Mouse (Mus musculus) limb, embryonic 10.5 days (tissue): ENCODE measurements around the gene Rere. TPM values are rescaled to one million over a fixed set of nuclear protein-coding genes. Genes with fewer than 3 reads are reported as not detected.

ENCODE experiments used
- DNase-seq: peaks from one replicate; pipeline ENCODE4 v3.0.0-alpha.2; 2017; ENCODE audit warnings: low spot score
- H3K27ac ChIP-seq: fragments of 300-500 bp; sonication (generic); 2 replicates; pipeline ENCODE4 v1.5.1; 2016; ENCODE audit warnings: mild to moderate bottlenecking
- H3K27me3 ChIP-seq: fragments of 300-500 bp; sonication (generic); 2 replicates; pipeline ENCODE4 v1.6.1; 2016; ENCODE audit warnings: low read depth, mild to moderate bottlenecking; ENCODE audit not compliant: poor library complexity, severe bottlenecking
- H3K36me3 ChIP-seq: fragments of 300-500 bp; sonication (generic); 2 replicates; pipeline ENCODE4 v1.6.1; 2016; ENCODE audit warnings: mild to moderate bottlenecking, moderate library complexity
- H3K4me1 ChIP-seq: fragments of 300-500 bp; sonication (generic); 2 replicates; pipeline ENCODE4 v1.6.1; 2016
- H3K4me3 ChIP-seq: fragments of 300-500 bp; sonication (generic); 2 replicates; pipeline ENCODE4 v1.5.1; 2016; ENCODE audit warnings: mild to moderate bottlenecking, moderate library complexity
- H3K9me3 ChIP-seq: fragments of 300-500 bp; sonication (generic); replicated peaks from 2 replicates; pipeline ENCODE4 v1.6.1; 2016; ENCODE audit warnings: mild to moderate bottlenecking
- WGBS: fragments of 180-500 bp; shearing (Covaris S2); methylation state at CpG from one replicate; pipeline ENCODE4 v1.1.7; 2016; 5-methylcytosine and 5-hydroxymethylcytosine counted together
- polyA plus RNA-seq: library from polyadenylated mRNA; unstranded; fragments of >200 nt; fragmentation: Nextera tagmentation; extraction: Ambion mirVana; gene quantifications from 2 replicates; pipeline ENCODE4 v1.2.1, GENCODE M21; 2016

The Rere gene
- polyA plus RNA-seq, 1 experiment from 2014 or later = 40.3 TPM

GRCm38 (mm10) chr4:150414759-150415158 is 133.3 kb downstream of the Rere start:
- no peak overlapping the region for H3K4me3 ChIP-seq
- peaks cover 50% of the 10 kb centered on the region for H3K36me3 ChIP-seq
- H3K27me3 ChIP-seq = no peaks in the 10 kb centered on the region
- H3K4me1 ChIP-seq = no peaks in the 10 kb centered on the region
- 89% methylated on average over 1 of the region's 1 CpGs for WGBS
- no peak for DNase-seq
- H3K27ac ChIP-seq = no peak overlapping the region
- H3K9me3 ChIP-seq = no peaks in the 10 kb centered on the region

DNA sequence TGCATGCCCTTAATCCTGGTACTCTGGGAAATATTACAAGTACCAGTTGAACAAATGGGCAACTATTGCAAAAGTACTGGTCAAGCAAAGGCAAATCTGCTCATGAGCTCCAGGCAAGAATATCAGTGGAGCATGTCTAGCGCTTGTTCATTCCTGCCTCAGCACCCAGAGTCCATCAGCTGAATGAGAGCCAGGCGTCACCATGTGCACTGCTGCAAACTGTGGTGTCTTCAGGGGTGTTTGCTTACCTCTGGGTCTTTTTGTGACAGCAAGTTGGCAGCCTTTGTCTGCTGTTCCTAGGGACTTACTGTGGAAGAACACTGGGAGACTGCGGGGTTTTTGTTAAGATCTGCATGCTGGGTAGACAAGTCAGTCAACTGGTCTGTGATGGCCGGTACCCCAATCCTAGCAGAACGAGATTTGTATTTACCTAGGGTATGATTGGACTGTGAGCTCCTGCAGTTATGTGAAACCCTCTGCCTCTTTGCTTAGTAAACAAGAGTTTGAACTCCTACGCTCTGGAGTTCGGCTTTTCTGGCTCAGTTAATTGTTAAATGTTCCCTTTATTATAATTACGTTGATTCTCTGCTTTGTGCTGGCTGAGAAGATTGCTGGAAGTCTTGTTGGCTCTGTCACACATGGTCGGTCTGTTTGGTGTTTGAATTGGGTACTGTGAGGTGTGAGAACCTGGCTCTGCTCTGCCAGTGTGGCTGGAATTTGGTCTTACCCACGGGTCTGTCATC is 134.0 kb downstream of the Rere start:
- no peak overlapping the region for H3K27ac ChIP-seq
- H3K36me3 ChIP-seq = peaks cover 49% of the 10 kb centered on the region
- no peaks in the 10 kb centered on the region for H3K27me3 ChIP-seq
- no peaks in the 10 kb centered on the region for H3K9me3 ChIP-seq
- WGBS = 93% methylated on average over 10 of the region's 10 CpGs
- no peaks in the 10 kb centered on the region for H3K4me1 ChIP-seq
- no peak overlapping the region for H3K4me3 ChIP-seq
- no peak for DNase-seq

GRCm38 (mm10) chr4:150420576-150421263 is 139.3 kb downstream of the Rere start:
- Histone ChIP-seq H3K9me3 (no peaks in the 10 kb centered on the region), H3K4me3 (no peak overlapping the region), H3K4me1 (0 out of 2 replicates have a peak, but pooled peaks cover 2% of the 10 kb centered on the region), H3K36me3 (peaks cover 51% of the 10 kb centered on the region), H3K27me3 (no peaks in the 10 kb centered on the region), H3K27ac (no peak overlapping the region)
- no peak for DNase-seq
- WGBS = 90% methylated on average over 10 of the region's 10 CpGs

- no peak for DNase-seq
- 0 out of 2 replicates have a peak, but pooled peaks cover 2% of the 10 kb centered on the region for H3K4me1 ChIP-seq
- H3K27me3 ChIP-seq = no peaks in the 10 kb centered on the region
- no peak overlapping the region for H3K27ac ChIP-seq
- no peak overlapping the region for H3K4me3 ChIP-seq
- H3K9me3 ChIP-seq = no peaks in the 10 kb centered on the region
- WGBS = 83% methylated on average over 8 of the region's 8 CpGs
- H3K36me3 ChIP-seq = peaks cover 63% of the 10 kb centered on the region
Observed at GRCm38 (mm10) chr4:150426098-150426879, 144.8 kb downstream of the Rere start.

GRCm38 (mm10) chr4:150426880-150427476 is 145.5 kb downstream of the Rere start:
- 0 out of 2 replicates have a peak, but pooled peaks cover 2% of the 10 kb centered on the region for H3K4me1 ChIP-seq
- no peak for DNase-seq
- no peaks in the 10 kb centered on the region for H3K27me3 ChIP-seq
- 82% methylated on average over 5 of the region's 5 CpGs for WGBS
- peaks cover 62% of the 10 kb centered on the region for H3K36me3 ChIP-seq
- no peak overlapping the region for H3K4me3 ChIP-seq
- no peak overlapping the region for H3K27ac ChIP-seq
- no peaks in the 10 kb centered on the region for H3K9me3 ChIP-seq

- H3K36me3 ChIP-seq = peaks cover 66% of the 10 kb centered on the region
- WGBS = 84% methylated on average over 4 of the region's 4 CpGs
- no peaks in the 10 kb centered on the region for H3K9me3 ChIP-seq
- no peaks in the 10 kb centered on the region for H3K27me3 ChIP-seq
- no peak overlapping the region for H3K4me3 ChIP-seq
- H3K4me1 ChIP-seq = 0 out of 2 replicates have a peak, but pooled peaks cover 2% of the 10 kb centered on the region
- no peak overlapping the region for H3K27ac ChIP-seq
- no peak for DNase-seq
Observed at GRCm38 (mm10) chr4:150428762-150429161, 147.3 kb downstream of the Rere start.

DNA sequence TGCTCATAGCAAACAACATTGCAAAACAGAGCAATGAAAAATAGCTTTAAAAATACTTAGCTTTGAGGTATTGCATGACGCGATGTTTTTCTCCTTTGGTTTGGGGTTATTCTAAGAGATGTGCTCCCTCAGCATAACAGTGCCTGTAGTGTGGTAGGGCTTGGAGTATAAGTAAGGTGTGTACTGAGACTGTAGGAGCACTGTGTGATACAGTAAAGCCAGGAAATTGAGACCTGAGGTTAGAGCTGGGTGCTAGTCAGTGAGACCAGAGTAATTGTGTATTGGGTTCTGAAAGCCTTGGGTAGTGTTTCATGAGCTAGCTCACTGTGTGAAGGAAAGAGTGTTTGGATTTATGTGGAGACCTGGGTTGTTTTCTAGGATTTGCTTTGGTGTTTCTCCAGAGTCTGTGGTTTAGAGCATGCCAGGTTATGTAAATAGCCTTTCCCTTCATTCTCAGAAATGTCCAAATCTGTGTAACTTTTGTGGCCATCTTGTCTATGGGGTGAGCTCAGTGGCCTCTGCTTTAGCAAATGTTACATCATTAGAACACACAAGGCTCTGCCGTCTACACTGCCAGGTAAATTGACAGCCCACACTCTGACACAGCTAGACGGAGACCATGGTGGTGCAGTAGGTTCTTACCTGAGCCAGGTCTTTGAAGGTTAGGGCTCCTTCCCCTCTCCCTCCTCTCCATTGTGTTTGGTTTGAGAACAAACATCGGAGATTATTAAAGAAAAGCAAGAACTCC is 152.6 kb downstream of the Rere start:
- no peaks in the 10 kb centered on the region for H3K9me3 ChIP-seq
- no peaks in the 10 kb centered on the region for H3K4me1 ChIP-seq
- no peak overlapping the region for H3K4me3 ChIP-seq
- H3K27ac ChIP-seq = no peak overlapping the region
- 94% methylated on average over 5 of the region's 5 CpGs for WGBS
- H3K27me3 ChIP-seq = no peaks in the 10 kb centered on the region
- no peak for DNase-seq
- peaks cover 57% of the 10 kb centered on the region for H3K36me3 ChIP-seq

- Histone ChIP-seq H3K9me3 (no peaks in the 10 kb centered on the region), H3K36me3 (peaks cover 64% of the 10 kb centered on the region), H3K27ac (no peak overlapping the region), H3K4me3 (no peak overlapping the region), H3K27me3 (no peaks in the 10 kb centered on the region), H3K4me1 (peaks cover 4% of the 10 kb centered on the region; the same call in 1 of the 2 replicates)
- DNase-seq = no peak
- WGBS = 96% methylated on average over 5 of the region's 5 CpGs
Observed at GRCm38 (mm10) chr4:150435590-150435989, 154.1 kb downstream of the Rere start.

DNA sequence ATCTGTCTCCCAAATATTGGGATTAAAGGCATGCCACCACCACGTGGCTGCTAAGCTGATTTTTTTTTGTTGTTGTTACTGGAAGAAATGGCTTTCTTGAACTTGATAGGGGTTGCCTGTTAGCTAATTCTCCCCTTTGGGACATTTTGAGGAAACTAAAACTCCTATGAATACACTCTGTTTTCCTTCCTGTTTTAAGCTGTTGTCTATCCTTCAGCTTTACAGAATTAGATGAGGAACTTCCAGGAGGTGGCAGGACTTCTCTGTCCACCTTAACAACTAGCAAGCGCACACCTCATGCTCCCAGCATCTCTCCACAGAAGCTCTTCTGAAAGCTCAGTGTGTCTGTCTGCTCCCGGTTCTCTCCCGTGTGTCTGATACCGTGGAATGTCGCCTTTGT is 157.2 kb downstream of the Rere start:
- no peaks in the 10 kb centered on the region for H3K27me3 ChIP-seq
- no peaks in the 10 kb centered on the region for H3K9me3 ChIP-seq
- H3K4me1 ChIP-seq = peaks cover 4% of the 10 kb centered on the region; the same call in 1 of the 2 replicates
- DNase-seq = no peak
- 90% methylated on average over 6 of the region's 6 CpGs for WGBS
- peaks cover 57% of the 10 kb centered on the region for H3K36me3 ChIP-seq
- H3K27ac ChIP-seq = no peak overlapping the region
- no peak overlapping the region for H3K4me3 ChIP-seq

GRCm38 (mm10) chr4:150441931-150442330 is 160.5 kb downstream of the Rere start:
- H3K4me3 ChIP-seq = no peak overlapping the region
- DNase-seq = no peak
- H3K27ac ChIP-seq = no peak overlapping the region
- no peaks in the 10 kb centered on the region for H3K27me3 ChIP-seq
- 94% methylated on average over 10 of the region's 10 CpGs for WGBS
- peaks cover 45% of the 10 kb centered on the region for H3K36me3 ChIP-seq
- H3K4me1 ChIP-seq = peaks cover 4% of the 10 kb centered on the region; the same call in 1 of the 2 replicates
- H3K9me3 ChIP-seq = no peaks in the 10 kb centered on the region

DNA sequence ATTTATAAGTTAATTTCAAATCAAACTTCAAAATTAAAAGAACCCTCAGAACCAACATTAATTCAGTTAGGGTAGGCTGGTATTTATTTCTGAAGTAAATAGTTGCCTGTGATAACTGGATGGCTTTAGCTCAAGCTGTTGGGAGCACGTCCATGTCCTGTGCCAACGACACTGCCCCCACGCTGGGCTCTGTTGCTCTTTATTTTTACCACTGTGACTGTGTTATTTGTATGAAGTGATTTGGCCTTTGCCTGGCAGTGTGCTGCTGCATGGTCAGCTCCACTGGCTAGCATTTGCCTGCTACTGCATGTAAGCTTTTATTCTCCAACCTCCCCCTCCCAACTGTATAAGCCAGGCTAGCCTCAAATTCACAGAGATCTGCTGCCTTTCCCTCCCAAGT is 162.6 kb downstream of the Rere start:
- Histone ChIP-seq H3K27me3 (no peaks in the 10 kb centered on the region), H3K4me1 (peaks cover 4% of the 10 kb centered on the region; the same call in 1 of the 2 replicates), H3K9me3 (no peaks in the 10 kb centered on the region), H3K36me3 (peaks cover 38% of the 10 kb centered on the region), H3K27ac (no peak overlapping the region), H3K4me3 (no peak overlapping the region)
- DNase-seq = no peak
- WGBS = 91% methylated on average over 3 of the region's 3 CpGs

- Histone ChIP-seq H3K9me3 (no peaks in the 10 kb centered on the region), H3K27me3 (no peaks in the 10 kb centered on the region), H3K27ac (no peak overlapping the region), H3K36me3 (peaks cover 14% of the 10 kb centered on the region), H3K4me3 (no peak overlapping the region), H3K4me1 (peaks cover 3% of the 10 kb centered on the region; the same call in 1 of the 2 replicates)
- DNase-seq = no peak
- 95% methylated on average over 4 of the region's 4 CpGs for WGBS
Observed at GRCm38 (mm10) chr4:150446617-150447016, 165.2 kb downstream of the Rere start.
